Mouse (Mus musculus): ENCODE results near the gene Cldn22. TPM values are rescaled to one million over a fixed set of nuclear protein-coding genes. Genes with fewer than 3 reads are reported as not detected.

The Cldn22 gene
- polyA plus RNA-seq, 1 experiment from 2014 or later, result not detected

DNA sequence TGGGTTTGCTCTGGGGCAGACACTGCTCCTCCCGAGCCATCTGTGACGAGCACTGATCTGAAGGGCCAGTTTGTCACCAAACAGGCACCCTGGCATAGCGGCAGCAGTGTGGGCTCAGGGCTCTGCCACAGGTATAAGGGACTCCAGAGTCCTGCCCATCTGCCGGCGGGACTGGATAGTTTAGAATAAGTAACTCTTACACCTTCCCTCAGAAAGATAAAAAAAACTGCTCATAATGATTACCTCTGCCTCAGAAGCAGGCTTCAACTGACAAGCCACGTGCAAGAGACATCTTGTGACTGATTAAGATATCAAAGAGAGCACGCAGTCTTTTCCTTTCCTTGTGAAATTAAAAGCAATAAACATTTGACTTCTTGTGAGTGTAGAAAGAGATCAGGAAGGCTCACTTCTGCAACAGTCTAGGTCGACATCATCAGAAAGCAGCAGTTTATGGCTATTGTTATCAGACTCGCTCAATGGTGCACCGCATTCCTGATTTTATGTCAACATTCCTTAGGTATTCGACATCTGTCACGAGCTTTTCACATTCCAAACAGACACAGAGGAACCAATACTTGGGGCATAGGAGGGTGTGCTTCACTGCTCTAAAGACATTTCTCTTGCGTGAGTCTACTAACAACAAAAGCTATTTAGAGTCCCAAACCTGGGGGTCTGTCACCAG is 50.4 kb downstream of the Cldn22 start:
- peak overlapping the region; percentile 72 for H3K27ac ChIP-seq (ENCODE audit: low read length)
- ATAC-seq, result peak; percentile 86

More for the DNA sequence above, 50.4 kb downstream of the Cldn22 start:
- Histone ChIP-seq H3K9me3 (ENCODE audit: control insufficient read depth, low read length) (no peaks in the 10 kb centered on the region), H3K4me1 (ENCODE audit: control insufficient read depth, insufficient read depth, low read length) (peaks cover 5% of the 10 kb centered on the region; the same call in 1 of the 2 replicates), H3K9ac (ENCODE audit: low read depth, low read length) (no peak overlapping the region), H3K4me3 (ENCODE audit: low read length) (no peak overlapping the region), H3K36me3 (ENCODE audit: control insufficient read depth, insufficient read depth, low read length) (no peaks in the 10 kb centered on the region), H3K27me3 (replicated peaks; ENCODE audit: control insufficient read depth, insufficient read depth, low read length) (no peaks in the 10 kb centered on the region), H3K4me2 (ENCODE audit: low read depth, low read length) (no peak overlapping the region)
- WGBS, result 49% methylated on average over 13 of the region's 13 CpGs

Other genes starting within 250 kb of the Cldn22 start
- 10.4 and 10.8 TPM in 2 replicates for gene Ing2, start 148.9 kb upstream of the Cldn22 start, polyA plus RNA-seq (2015; fragmentation: Nextera tagmentation; extraction: Ambion mirVana)
- gene Cdkn2aip, start 110.5 kb upstream of the Cldn22 start, polyA plus RNA-seq (2015; fragmentation: Nextera tagmentation; extraction: Ambion mirVana), result 20.0 and 21.0 TPM in 2 replicates
- not detected in 2 replicates for gene Cldn24, start 2.3 kb upstream of the Cldn22 start, polyA plus RNA-seq (2015; fragmentation: Nextera tagmentation; extraction: Ambion mirVana)
- gene Wwc2, start 166.4 kb downstream of the Cldn22 start, polyA plus RNA-seq (2015; fragmentation: Nextera tagmentation; extraction: Ambion mirVana), result 5.6 and 7.0 TPM in 2 replicates